Mouse (Mus musculus) spleen, adult 12 weeks (tissue): ENCODE measurements at regions not wholly inside any gene's neighbourhood (a gene's known extent, or its start where the extent isn't known, plus 50 kb on each side); places are given as distances from the start of the nearest gene placed in this dataset.

Experiments
- DNase-seq: peaks from one replicate; pipeline ENCODE4 v3.0.0; 2022; ENCODE audit warnings: low spot score

DNA sequence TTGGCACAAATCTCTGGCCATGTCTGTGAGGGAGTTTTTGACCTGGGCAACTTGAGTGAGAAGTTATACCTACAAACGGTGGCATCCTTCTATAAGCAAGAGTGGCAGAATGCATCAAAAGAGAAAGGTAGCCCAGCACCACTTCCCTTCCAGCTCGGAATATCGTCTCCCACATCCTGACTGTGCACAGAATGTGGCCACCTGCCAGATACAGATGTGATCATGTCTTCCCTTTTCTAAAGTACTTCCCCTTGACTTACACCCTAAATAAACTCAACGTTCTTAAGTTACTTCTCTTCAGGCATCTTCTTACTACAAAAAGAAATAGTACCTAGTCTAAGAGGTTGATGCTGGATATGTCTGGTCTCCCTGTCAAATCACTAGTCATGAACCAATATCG, 175.2 kb upstream of the 2610001J05Rik start:
- DNase-seq: no peak

DNA sequence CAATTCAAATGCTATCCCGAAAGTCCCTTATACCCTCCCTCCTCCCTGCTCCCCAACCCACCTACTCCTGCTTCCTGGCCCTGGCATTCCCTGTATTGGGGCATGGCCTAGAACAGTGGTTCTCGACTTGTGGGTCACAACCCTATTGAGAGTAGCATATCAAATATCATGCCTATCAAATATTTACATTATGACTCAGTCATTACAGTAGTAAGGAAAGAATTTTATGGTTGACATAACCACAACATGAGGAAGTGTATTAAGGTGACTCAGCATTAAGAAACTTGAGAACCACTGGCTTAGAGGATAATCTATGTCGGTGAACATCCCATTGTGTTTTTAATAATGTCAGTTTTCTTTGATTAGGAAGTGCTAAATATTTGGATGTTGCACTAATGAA, 173.3 kb upstream of the 2610001J05Rik start:
- DNase-seq: no peak

- no peak for DNase-seq
Measured at GRCm38 (mm10) chr6:14025898-14026297, 154.6 kb upstream of the 2610001J05Rik start.

GRCm38 (mm10) chr6:14018928-14019327, 147.6 kb upstream of the 2610001J05Rik start:
- DNase-seq: no peak

GRCm38 (mm10) chr6:13982606-13983389, 111.5 kb upstream of the 2610001J05Rik start:
- no peak for DNase-seq

DNA sequence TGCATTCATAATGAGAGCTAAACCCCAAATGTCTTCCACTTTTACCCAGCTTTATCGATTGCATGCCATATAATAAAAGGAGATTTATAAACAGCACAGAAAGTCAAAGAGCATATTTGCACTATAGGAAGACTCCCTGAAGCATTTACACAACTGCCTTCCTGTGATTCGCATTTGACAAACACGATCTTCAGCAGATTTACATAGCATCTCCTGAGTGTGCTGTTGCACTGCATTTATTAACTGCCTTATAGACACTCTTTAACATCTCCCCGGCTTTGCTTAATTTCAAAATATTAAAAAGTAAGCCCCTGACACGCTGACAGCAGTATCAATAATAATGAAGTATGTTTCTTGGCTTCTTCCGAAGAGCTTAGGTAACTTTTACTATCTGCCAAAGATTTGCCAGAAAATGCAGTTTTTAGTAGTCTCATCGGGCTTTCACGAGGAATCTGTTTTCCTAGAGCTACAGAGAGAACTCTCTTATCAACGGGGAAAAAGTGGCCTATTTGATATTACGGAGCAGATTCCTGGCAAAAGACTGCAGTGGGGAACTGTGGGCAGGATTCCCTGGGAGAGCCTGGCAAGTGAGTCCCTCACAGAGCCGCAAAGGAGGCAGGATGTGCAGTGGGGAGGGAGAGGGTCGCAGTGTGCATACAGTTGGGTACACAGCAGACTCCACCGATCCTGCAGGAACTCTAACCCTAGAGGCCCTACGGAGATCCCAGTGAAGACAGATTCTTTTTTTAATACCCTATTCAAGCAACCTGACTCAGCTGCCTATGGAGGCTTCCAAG, 103.6 kb upstream of the 2610001J05Rik start:
- DNase-seq: no peak

DNA sequence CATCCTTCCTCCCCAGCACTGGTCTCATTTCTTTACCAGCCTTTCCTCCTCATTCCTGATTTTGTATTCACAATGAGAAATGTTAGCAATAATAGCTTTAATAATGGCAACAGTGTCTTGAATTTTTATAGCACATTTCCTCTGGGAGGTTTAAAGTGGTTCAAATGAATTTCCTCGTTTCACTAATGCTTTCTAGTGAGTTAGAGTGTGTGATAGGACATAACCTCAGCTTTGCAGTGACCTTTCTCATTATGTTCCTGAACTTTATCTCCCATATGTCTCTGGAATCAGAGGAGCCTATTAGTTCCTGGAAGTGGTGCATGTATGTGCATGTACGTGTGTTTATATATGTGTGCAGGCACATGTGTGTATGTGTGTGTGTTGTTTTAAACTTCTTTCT, 93.2 kb upstream of the 2610001J05Rik start:
- no peak for DNase-seq

DNA sequence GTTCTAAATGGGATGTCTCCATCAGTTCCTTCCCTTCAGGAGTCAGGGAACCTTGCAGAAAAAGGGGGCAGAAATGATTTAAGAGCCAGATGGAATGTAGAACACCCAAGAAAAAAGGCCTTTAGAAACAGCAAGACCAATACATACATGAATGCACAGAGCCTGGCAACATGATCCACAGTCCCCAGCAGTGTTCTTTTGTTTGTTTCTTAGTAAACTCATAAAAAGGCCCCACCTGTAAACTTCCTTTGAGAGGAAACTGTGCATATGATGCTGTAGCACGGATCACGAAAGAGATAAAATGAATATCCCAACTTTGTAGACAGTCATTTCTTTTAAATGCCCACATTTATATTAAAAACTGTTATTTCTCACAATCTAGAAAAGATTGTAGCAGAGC, 92.7 kb upstream of the 2610001J05Rik start:
- DNase-seq: no peak

DNA sequence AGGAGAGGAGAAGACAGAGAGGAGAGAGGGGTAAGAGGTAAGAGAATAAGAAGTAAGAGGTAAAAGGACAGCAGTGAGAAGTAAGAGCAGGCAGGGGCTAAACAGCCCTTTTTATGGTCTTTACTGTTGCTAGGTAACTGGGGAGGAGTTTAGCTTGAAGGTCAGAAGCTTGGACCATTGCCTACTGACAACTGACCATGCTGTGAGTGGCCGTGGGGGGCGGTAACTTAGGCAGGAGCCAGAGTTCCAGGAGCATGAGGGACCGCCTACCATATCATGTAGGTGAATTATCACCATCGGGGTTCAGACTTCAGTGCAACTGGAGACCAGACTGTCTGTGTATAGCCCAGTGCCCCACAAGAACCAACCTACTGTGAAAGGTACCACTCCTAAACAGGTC, 78.3 kb upstream of the 2610001J05Rik start:
- no peak for DNase-seq

GRCm38 (mm10) chr6:13920809-13921760, 49.8 kb upstream of the 2610001J05Rik start:
- no peak for DNase-seq
